Mouse (Mus musculus): ENCODE results near the gene Dph5. TPM values are rescaled to one million over a fixed set of nuclear protein-coding genes. Genes with fewer than 3 reads are reported as not detected.
"Not testable (repeated sequence)": the region's sequence is repeated elsewhere in the genome, so short reads cannot be mapped to it uniquely, and the experiment has no call there.

The Dph5 gene
- polyA plus RNA-seq, 1 experiment from 2014 or later = 24.8 TPM

GRCm38 (mm10) chr3:115905067-115905466 lies 17.4 kb downstream of the Dph5 start:
- H3K9me3 ChIP-seq (replicated peaks; ENCODE audit: control insufficient read depth, low read length) = 0 out of 2 replicates have a peak, but pooled peaks cover 2% of the 10 kb centered on the region
- no peak for ATAC-seq (replicated peaks; ENCODE audit: extremely low read depth, insufficient read depth, low FRiP score)
- H3K27ac ChIP-seq (ENCODE audit: low read length) = no peak overlapping the region
- no peaks in the 10 kb centered on the region for H3K27me3 ChIP-seq (ENCODE audit: control insufficient read depth, insufficient read depth, low read length)
- H3K36me3 ChIP-seq (ENCODE audit: control insufficient read depth, insufficient read depth) = peaks cover 7% of the 10 kb centered on the region
- WGBS = 95% methylated on average over 3 of the region's 3 CpGs
- H3K9ac ChIP-seq (ENCODE audit: low read length) = no peak overlapping the region
- no peaks in the 10 kb centered on the region for H3K4me1 ChIP-seq (ENCODE audit: control insufficient read depth, insufficient read depth, low read length)
- H3K4me2 ChIP-seq (ENCODE audit: low read depth, low read length) = no peak overlapping the region
- no peak overlapping the region for H3K4me3 ChIP-seq (ENCODE audit: low read length)

- ATAC-seq (replicated peaks; ENCODE audit: extremely low read depth, insufficient read depth, low FRiP score) = no peak
- Histone ChIP-seq H3K9me3 (replicated peaks; ENCODE audit: control insufficient read depth, low read length) (0 out of 2 replicates have a peak, but pooled peaks cover 2% of the 10 kb centered on the region), H3K27me3 (ENCODE audit: control insufficient read depth, insufficient read depth, low read length) (no peaks in the 10 kb centered on the region), H3K4me1 (ENCODE audit: control insufficient read depth, insufficient read depth, low read length) (no peaks in the 10 kb centered on the region), H3K9ac (ENCODE audit: low read length) (no peak overlapping the region), H3K36me3 (ENCODE audit: control insufficient read depth, insufficient read depth) (peaks cover 7% of the 10 kb centered on the region), H3K4me2 (ENCODE audit: low read depth, low read length) (no peak overlapping the region), H3K4me3 (ENCODE audit: low read length) (no peak overlapping the region), H3K27ac (ENCODE audit: low read length) (no peak overlapping the region)
- 88% methylated on average over 4 of the region's 4 CpGs for WGBS
Observed at GRCm38 (mm10) chr3:115905567-115905966, 17.9 kb downstream of the Dph5 start.

- WGBS = 90% methylated on average over 9 of the region's 11 CpGs
- not testable (repeated sequence) for H3K27me3 ChIP-seq (ENCODE audit: control insufficient read depth, insufficient read depth, low read length); ATAC-seq (replicated peaks; ENCODE audit: extremely low read depth, insufficient read depth, low FRiP score); H3K9me3 ChIP-seq (replicated peaks; ENCODE audit: control insufficient read depth, low read length); H3K27ac ChIP-seq (ENCODE audit: low read length); H3K4me2 ChIP-seq (ENCODE audit: low read depth, low read length); H3K4me1 ChIP-seq (ENCODE audit: control insufficient read depth, insufficient read depth, low read length); H3K9ac ChIP-seq (ENCODE audit: low read length); H3K36me3 ChIP-seq (ENCODE audit: control insufficient read depth, insufficient read depth); H3K4me3 ChIP-seq (ENCODE audit: low read length)
Observed at GRCm38 (mm10) chr3:115907406-115907805, 19.8 kb downstream of the Dph5 start.

- no peak overlapping the region for H3K4me3 ChIP-seq (ENCODE audit: low read length)
- peak overlapping the region; percentile 19 for H3K27ac ChIP-seq (ENCODE audit: low read length)
- no peak overlapping the region for H3K9ac ChIP-seq (ENCODE audit: low read length)
- peaks cover 2% of the 10 kb centered on the region; the same call in 1 of the 2 replicates for H3K4me1 ChIP-seq (ENCODE audit: control insufficient read depth, insufficient read depth, low read length)
- no peaks in the 10 kb centered on the region for H3K27me3 ChIP-seq (ENCODE audit: control insufficient read depth, insufficient read depth, low read length)
- H3K36me3 ChIP-seq (ENCODE audit: control insufficient read depth, insufficient read depth) = peaks cover 6% of the 10 kb centered on the region; the same call in 1 of the 2 replicates
- H3K4me2 ChIP-seq (ENCODE audit: low read depth, low read length) = no peak overlapping the region
- 50% methylated on average over 4 of the region's 4 CpGs for WGBS
- H3K9me3 ChIP-seq (replicated peaks; ENCODE audit: control insufficient read depth, low read length) = no peaks in the 10 kb centered on the region
- no peak for ATAC-seq (replicated peaks; ENCODE audit: extremely low read depth, insufficient read depth, low FRiP score)
Observed at GRCm38 (mm10) chr3:115924401-115925190, 37.0 kb downstream of the Dph5 start.

GRCm38 (mm10) chr3:115926531-115926930 lies 38.9 kb downstream of the Dph5 start:
- Histone ChIP-seq H3K9ac (ENCODE audit: low read length) (no peak overlapping the region), H3K4me3 (ENCODE audit: low read length) (no peak overlapping the region), H3K9me3 (replicated peaks; ENCODE audit: control insufficient read depth, low read length) (no peaks in the 10 kb centered on the region), H3K4me1 (ENCODE audit: control insufficient read depth, insufficient read depth, low read length) (peaks cover 2% of the 10 kb centered on the region; the same call in 1 of the 2 replicates), H3K4me2 (ENCODE audit: low read depth, low read length) (no peak overlapping the region), H3K27me3 (ENCODE audit: control insufficient read depth, insufficient read depth, low read length) (no peaks in the 10 kb centered on the region), H3K36me3 (ENCODE audit: control insufficient read depth, insufficient read depth) (peaks cover 6% of the 10 kb centered on the region; the same call in 1 of the 2 replicates), H3K27ac (ENCODE audit: low read length) (no peak overlapping the region)
- 85% methylated on average over 8 of the region's 8 CpGs for WGBS
- no peak for ATAC-seq (replicated peaks; ENCODE audit: extremely low read depth, insufficient read depth, low FRiP score)

GRCm38 (mm10) chr3:115931701-115932100 lies 44.1 kb downstream of the Dph5 start:
- H3K27ac ChIP-seq (ENCODE audit: low read length) = no peak overlapping the region
- H3K4me3 ChIP-seq (ENCODE audit: low read length) = no peak overlapping the region
- H3K4me2 ChIP-seq (ENCODE audit: low read depth, low read length) = no peak overlapping the region
- H3K9ac ChIP-seq (ENCODE audit: low read length) = no peak overlapping the region
- H3K9me3 ChIP-seq (replicated peaks; ENCODE audit: control insufficient read depth, low read length) = no peaks in the 10 kb centered on the region
- 89% methylated on average over 6 of the region's 6 CpGs for WGBS
- peaks cover 4% of the 10 kb centered on the region; the same call in 1 of the 2 replicates for H3K36me3 ChIP-seq (ENCODE audit: control insufficient read depth, insufficient read depth)
- H3K4me1 ChIP-seq (ENCODE audit: control insufficient read depth, insufficient read depth, low read length) = no peaks in the 10 kb centered on the region
- H3K27me3 ChIP-seq (ENCODE audit: control insufficient read depth, insufficient read depth, low read length) = no peaks in the 10 kb centered on the region
- no peak for ATAC-seq (replicated peaks; ENCODE audit: extremely low read depth, insufficient read depth, low FRiP score)

GRCm38 (mm10) chr3:115933293-115934186 lies 45.9 kb downstream of the Dph5 start:
- ATAC-seq (replicated peaks; ENCODE audit: extremely low read depth, insufficient read depth, low FRiP score) = no peak
- no peak overlapping the region for H3K9ac ChIP-seq (ENCODE audit: low read length)
- no peaks in the 10 kb centered on the region for H3K27me3 ChIP-seq (ENCODE audit: control insufficient read depth, insufficient read depth, low read length)
- WGBS = 80% methylated on average over 18 of the region's 18 CpGs
- no peak overlapping the region for H3K4me3 ChIP-seq (ENCODE audit: low read length)
- no peak overlapping the region for H3K27ac ChIP-seq (ENCODE audit: low read length)
- H3K36me3 ChIP-seq (ENCODE audit: control insufficient read depth, insufficient read depth) = peaks cover 6% of the 10 kb centered on the region; the same call in 1 of the 2 replicates
- no peaks in the 10 kb centered on the region for H3K9me3 ChIP-seq (replicated peaks; ENCODE audit: control insufficient read depth, low read length)
- no peak overlapping the region for H3K4me2 ChIP-seq (ENCODE audit: low read depth, low read length)
- no peaks in the 10 kb centered on the region for H3K4me1 ChIP-seq (ENCODE audit: control insufficient read depth, insufficient read depth, low read length)

GRCm38 (mm10) chr3:115936734-115937599 lies 49.3 kb downstream of the Dph5 start:
- Histone ChIP-seq H3K9me3 (replicated peaks; ENCODE audit: control insufficient read depth, low read length) (no peaks in the 10 kb centered on the region), H3K4me1 (ENCODE audit: control insufficient read depth, insufficient read depth, low read length) (no peaks in the 10 kb centered on the region), H3K4me3 (ENCODE audit: low read length) (no peak overlapping the region), H3K4me2 (ENCODE audit: low read depth, low read length) (no peak overlapping the region), H3K27me3 (ENCODE audit: control insufficient read depth, insufficient read depth, low read length) (no peaks in the 10 kb centered on the region), H3K36me3 (ENCODE audit: control insufficient read depth, insufficient read depth) (peaks cover 13% of the 10 kb centered on the region), H3K9ac (ENCODE audit: low read length) (no peak overlapping the region), H3K27ac (ENCODE audit: low read length) (no peak overlapping the region)
- no peak for ATAC-seq (replicated peaks; ENCODE audit: extremely low read depth, insufficient read depth, low FRiP score)
- WGBS = 58% methylated on average over 4 of the region's 4 CpGs

Measured in heart, embryonic 16.5 days (tissue).